Mouse (Mus musculus): ENCODE data around the gene Gm20870.
"Not testable (repeated sequence)": the region's sequence is repeated elsewhere in the genome, so short reads cannot be mapped to it uniquely, and the experiment has no call there.

Gene Gm20870

GRCm38 (mm10) chrY:71691743-71692142, at the start of gene Gm20870:
TSS of gene Gm20870 (plus strand) at chrY:71692043.
- not testable (repeated sequence) for DNase-seq

Measured in thymus, postnatal 4 days (tissue).